Mouse (Mus musculus) intestine, embryonic 15.5 days (tissue): Measurements from ENCODE around the gene Olfr304. TPM values are rescaled to one million over a fixed set of nuclear protein-coding genes. Genes with fewer than 3 reads are reported as not detected.
"Not testable (repeated sequence)": the region's sequence is repeated elsewhere in the genome, so short reads cannot be mapped to it uniquely, and the experiment has no call there.

Source experiments
- ATAC-seq: fragments of 200-750 bp; cut with Nextera tagmentation; 2 replicates; pipeline ENCODE4 v1.8.0; 2017; ENCODE audit warnings: moderate TSS enrichment, moderate library complexity
- H3K27ac ChIP-seq: fragments of 300-500 bp; sonication (generic); 2 replicates; pipeline ENCODE4 v1.5.1; 2015; ENCODE audit warnings: mild to moderate bottlenecking, inconsistent platforms
- H3K27me3 ChIP-seq: fragments of 300-500 bp; sonication (generic); replicated peaks from 2 replicates; pipeline ENCODE4 v1.6.1; 2015; ENCODE audit warnings: inconsistent platforms
- H3K36me3 ChIP-seq: fragments of 300-500 bp; sonication (generic); 2 replicates; pipeline ENCODE4 v1.6.1; 2015; ENCODE audit warnings: inconsistent platforms
- H3K4me1 ChIP-seq: fragments of 300-500 bp; sonication (generic); replicated peaks from 2 replicates; pipeline ENCODE4 v1.6.1; 2015; ENCODE audit warnings: inconsistent platforms
- H3K4me2 ChIP-seq: fragments of 300-500 bp; sonication (generic); replicated peaks from 2 replicates; pipeline ENCODE4 v1.6.1; 2015; ENCODE audit warnings: mild to moderate bottlenecking, inconsistent platforms
- H3K4me3 ChIP-seq: fragments of 300-500 bp; sonication (generic); replicated peaks from 2 replicates; pipeline ENCODE4 v1.5.1; 2015; ENCODE audit warnings: inconsistent platforms
- H3K9ac ChIP-seq: fragments of 300-500 bp; sonication (generic); 2 replicates; pipeline ENCODE4 v1.6.1; 2015; ENCODE audit warnings: inconsistent platforms
- H3K9me3 ChIP-seq: fragments of 300-500 bp; sonication (generic); 2 replicates; pipeline ENCODE4 v1.6.1; 2016; ENCODE audit warnings: inconsistent platforms
- WGBS: fragments of 180-500 bp; shearing (Covaris S2); methylation state at CpG from one replicate; pipeline ENCODE4 v1.1.7; 2015; 5-methylcytosine and 5-hydroxymethylcytosine counted together
- polyA plus RNA-seq: library from polyadenylated mRNA; unstranded; fragments of >200 nt; fragmentation: Nextera tagmentation; extraction: Ambion mirVana; gene quantifications from 2 replicates; pipeline ENCODE4 v1.2.1, GENCODE M21; 2015

Olfr304 gene
- polyA plus RNA-seq, result not detected in 2 replicates

DNA sequence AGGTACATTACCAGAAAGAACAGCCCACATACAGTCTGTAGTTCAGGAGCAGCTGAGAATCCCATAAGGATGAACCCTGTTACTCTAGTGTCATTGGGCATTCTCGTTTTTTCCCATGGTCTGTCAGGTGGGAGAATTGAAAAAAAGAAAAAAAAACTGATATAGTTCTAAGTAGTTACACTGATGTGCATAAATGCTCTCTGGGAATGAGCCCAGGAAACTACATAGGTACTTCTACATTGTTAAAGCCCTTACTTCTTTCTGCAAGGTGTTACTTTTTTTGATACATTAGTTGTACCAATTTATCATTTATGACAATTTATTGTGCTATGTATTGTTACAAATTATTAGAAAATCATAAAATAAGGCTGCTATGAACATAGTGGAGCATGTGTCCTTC, at the start of gene Olfr304:
Gene Olfr304 (minus strand): TSS at position 101 of the 400 bp plus-strand sequence.
- Histone ChIP-seq H3K9ac (no peak within 1 kb of the TSS), H3K4me3 (no peak within 1 kb of the TSS), H3K4me2 (no peak within 1 kb of the TSS), H3K36me3 (no peaks in the 10 kb centered on the region), H3K27ac (no peak within 1 kb of the TSS), H3K9me3 (no peaks in the 10 kb centered on the region), H3K4me1 (no peaks in the 10 kb centered on the region), H3K27me3 (no peaks in the 10 kb centered on the region)
- WGBS, result 59% methylated on average over 1 of the region's 1 CpGs
- no peak for ATAC-seq

GRCm38 (mm10) chr7:86403546-86403945, 17.1 kb upstream of the Olfr304 start, which contains the start of gene Olfr301:
TSS of gene Olfr301 (plus strand) at chr7:86403846.
- Histone ChIP-seq H3K36me3 (no peaks in the 10 kb centered on the region), H3K27me3 (no peaks in the 10 kb centered on the region), H3K4me2 (no peak within 1 kb of the TSS), H3K4me1 (no peaks in the 10 kb centered on the region), H3K9ac (no peak within 1 kb of the TSS), H3K9me3 (no peaks in the 10 kb centered on the region), H3K27ac (no peak within 1 kb of the TSS), H3K4me3 (no peak within 1 kb of the TSS)
- WGBS, result 85% methylated on average over 2 of the region's 2 CpGs
- ATAC-seq, result no peak

- H3K4me1 ChIP-seq, result no peaks in the 10 kb centered on the region
- no peaks in the 10 kb centered on the region for H3K36me3 ChIP-seq
- no peaks in the 10 kb centered on the region for H3K27me3 ChIP-seq
- H3K4me3 ChIP-seq, result no peak within 1 kb of the TSS
- no peak within 1 kb of the TSS for H3K27ac ChIP-seq
- H3K4me2 ChIP-seq, result no peak within 1 kb of the TSS
- no peak within 1 kb of the TSS for H3K9ac ChIP-seq
- no peaks in the 10 kb centered on the region for H3K9me3 ChIP-seq
- no peak for ATAC-seq
These were observed 11.2 kb upstream of the Olfr304 start, which contains the start of gene Olfr303 for GRCm38 (mm10) chr7:86397689-86398088. TSS of gene Olfr303 (minus strand) at chr7:86397789.

GRCm38 (mm10) chr7:86385769-86386168, 689 bp downstream of the Olfr304 start:
- ATAC-seq, result no peak
- no peaks in the 10 kb centered on the region for H3K9me3 ChIP-seq
- no peak overlapping the region for H3K9ac ChIP-seq
- H3K4me1 ChIP-seq, result no peaks in the 10 kb centered on the region
- H3K27ac ChIP-seq, result no peak overlapping the region
- WGBS, result 52% methylated on average over 3 of the region's 3 CpGs
- H3K4me2 ChIP-seq, result no peak overlapping the region
- H3K4me3 ChIP-seq, result no peak overlapping the region
- H3K27me3 ChIP-seq, result no peaks in the 10 kb centered on the region
- no peaks in the 10 kb centered on the region for H3K36me3 ChIP-seq

- no peaks in the 10 kb centered on the region for H3K9me3 ChIP-seq
- H3K27ac ChIP-seq, result no peak within 1 kb of the TSS
- H3K36me3 ChIP-seq, result no peaks in the 10 kb centered on the region
- H3K27me3 ChIP-seq, result no peaks in the 10 kb centered on the region
- no peak within 1 kb of the TSS for H3K4me2 ChIP-seq
- no peaks in the 10 kb centered on the region for H3K4me1 ChIP-seq
- no peak for ATAC-seq
- WGBS, result 83% methylated on average over 1 of the region's 1 CpGs
- no peak within 1 kb of the TSS for H3K9ac ChIP-seq
- H3K4me3 ChIP-seq, result no peak within 1 kb of the TSS
These were observed 19.6 kb downstream of the Olfr304 start, which contains the start of gene Olfr305 for GRCm38 (mm10) chr7:86366828-86367227. TSS of gene Olfr305 (minus strand) at chr7:86366928.

DNA sequence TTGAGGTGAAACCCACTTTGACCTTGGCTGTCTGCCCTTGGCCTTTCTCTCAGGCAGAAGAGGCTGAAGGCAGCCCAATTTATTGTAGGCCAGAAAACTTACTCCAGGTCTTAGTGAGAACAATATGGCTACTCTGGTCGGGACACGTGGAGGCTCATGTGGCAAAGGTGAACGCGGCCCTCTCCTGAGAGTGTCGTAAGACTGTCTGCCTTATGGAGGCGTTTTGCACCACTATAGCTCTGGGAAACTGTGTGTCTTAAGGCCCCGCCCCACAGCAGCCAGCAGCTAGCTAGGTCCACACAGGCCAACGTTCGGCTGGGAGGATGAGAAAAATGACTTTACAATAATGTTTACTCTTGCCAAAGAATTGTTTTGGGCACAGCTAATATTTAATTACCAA, 40.2 kb downstream of the Olfr304 start:
- not testable (repeated sequence) for H3K9me3 ChIP-seq, H3K4me2 ChIP-seq, H3K36me3 ChIP-seq, H3K9ac ChIP-seq, H3K27ac ChIP-seq, ATAC-seq, H3K4me3 ChIP-seq, H3K27me3 ChIP-seq, H3K4me1 ChIP-seq
- WGBS, result 88% methylated on average over 9 of the region's 9 CpGs

DNA sequence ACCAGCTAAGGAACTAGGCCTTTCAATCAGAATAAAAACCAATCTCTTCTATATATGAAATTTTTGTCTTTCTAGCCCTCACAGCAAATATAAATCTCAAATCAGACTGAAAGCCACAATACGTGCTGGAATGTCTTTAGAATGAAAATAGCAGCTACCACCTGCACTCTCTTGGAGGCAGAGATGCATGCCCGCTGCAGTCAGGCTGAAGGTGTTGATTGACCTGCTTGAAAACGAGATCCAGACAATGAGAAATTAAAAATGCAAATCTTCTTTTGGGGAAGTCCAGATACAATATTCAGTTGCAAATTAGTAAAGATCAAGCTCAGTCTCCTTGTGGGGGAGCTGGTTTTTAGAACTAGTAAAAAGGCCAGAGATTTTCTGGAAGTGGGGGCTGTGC, 42.2 kb downstream of the Olfr304 start:
- WGBS, result 72% methylated on average over 3 of the region's 3 CpGs
- no peaks in the 10 kb centered on the region for H3K27me3 ChIP-seq
- no peak for ATAC-seq
- no peak overlapping the region for H3K27ac ChIP-seq
- H3K9ac ChIP-seq, result no peak overlapping the region
- no peaks in the 10 kb centered on the region for H3K36me3 ChIP-seq
- H3K4me1 ChIP-seq, result no peaks in the 10 kb centered on the region
- no peaks in the 10 kb centered on the region for H3K9me3 ChIP-seq
- H3K4me3 ChIP-seq, result no peak overlapping the region
- H3K4me2 ChIP-seq, result no peak overlapping the region

GRCm38 (mm10) chr7:86342881-86343565, 43.4 kb downstream of the Olfr304 start:
- ATAC-seq, result no peak
- Histone ChIP-seq H3K27me3 (no peaks in the 10 kb centered on the region), H3K9me3 (no peaks in the 10 kb centered on the region), H3K4me1 (no peaks in the 10 kb centered on the region), H3K27ac (no peak overlapping the region), H3K9ac (no peak overlapping the region), H3K36me3 (no peaks in the 10 kb centered on the region), H3K4me3 (no peak overlapping the region), H3K4me2 (no peak overlapping the region)
- 72% methylated on average over 14 of the region's 14 CpGs for WGBS

DNA sequence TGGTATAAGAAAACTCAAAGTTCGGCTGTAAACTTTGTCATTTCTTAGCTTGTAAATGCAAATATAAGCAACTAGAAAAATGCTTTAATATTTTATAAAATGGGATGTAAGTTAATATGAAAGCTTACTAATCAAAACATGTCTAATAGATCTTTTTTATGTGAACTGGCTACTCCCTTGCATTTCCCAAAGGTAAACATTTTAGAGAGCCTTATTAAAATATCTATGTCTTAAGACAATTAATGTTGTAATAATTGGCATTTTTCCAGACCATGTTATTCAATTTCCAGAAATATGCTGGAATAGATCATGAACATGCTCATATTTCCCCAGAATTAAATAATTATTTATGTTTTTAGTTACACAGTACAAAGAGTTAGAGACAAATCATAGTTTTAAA, 49.0 kb downstream of the Olfr304 start, which contains the start of gene Olfr307:
Gene Olfr307 (minus strand): TSS at position 101 of the 400 bp plus-strand sequence.
- Histone ChIP-seq H3K4me3 (no peak within 1 kb of the TSS), H3K36me3 (no peaks in the 10 kb centered on the region), H3K4me1 (no peaks in the 10 kb centered on the region), H3K27me3 (no peaks in the 10 kb centered on the region), H3K9ac (no peak within 1 kb of the TSS), H3K27ac (no peak within 1 kb of the TSS), H3K4me2 (no peak within 1 kb of the TSS), H3K9me3 (no peaks in the 10 kb centered on the region)
- no peak for ATAC-seq
- WGBS, result 69% methylated on average over 1 of the region's 1 CpGs

Other genes with a start within 250 kb of the Olfr304 start
- not detected in 2 replicates for gene Vmn2r75, start 214.9 kb downstream of the Olfr304 start, polyA plus RNA-seq
- not detected in 2 replicates for gene Vmn2r76, start 140.3 kb downstream of the Olfr304 start, polyA plus RNA-seq
- not detected in 2 replicates for gene Olfr310, start 109.5 kb downstream of the Olfr304 start, polyA plus RNA-seq
- not detected in 2 replicates for gene Olfr309, start 73.0 kb downstream of the Olfr304 start, polyA plus RNA-seq
- not detected in 2 replicates for gene Olfr308, start 61.0 kb downstream of the Olfr304 start, polyA plus RNA-seq
- not detected in 2 replicates for gene Olfr307, start 49.1 kb downstream of the Olfr304 start, polyA plus RNA-seq
- not detected in 2 replicates for gene Olfr305, start 19.7 kb downstream of the Olfr304 start, polyA plus RNA-seq
- not detected in 2 replicates for gene Olfr303, start 11.1 kb upstream of the Olfr304 start, polyA plus RNA-seq
- gene Olfr301, start 17.2 kb upstream of the Olfr304 start, polyA plus RNA-seq, result not detected in 2 replicates
- not detected in 2 replicates for gene Olfr299, start 73.3 kb upstream of the Olfr304 start, polyA plus RNA-seq
- gene Olfr298, start 105.8 kb upstream of the Olfr304 start, polyA plus RNA-seq, result not detected in 2 replicates
- not detected in 2 replicates for gene Olfr297, start 133.3 kb upstream of the Olfr304 start, polyA plus RNA-seq
- not detected in 2 replicates for gene Olfr295, start 197.2 kb upstream of the Olfr304 start, polyA plus RNA-seq
- gene Olfr294, start 230.0 kb upstream of the Olfr304 start, polyA plus RNA-seq, result not detected in 2 replicates